Mouse (Mus musculus) right cerebral cortex, postnatal 4 days (tissue): ENCODE results near the gene Wbp1l.

Source experiments
- DNase-seq: peaks from one replicate; pipeline ENCODE4 v3.0.0-alpha.2; 2022

The Wbp1l gene

GRCm38 (mm10) chr19:46661511-46661910, 62.6 kb downstream of the Wbp1l start:
- DNase-seq: no peak

- no peak for DNase-seq
These were observed 63.3 kb downstream of the Wbp1l start for GRCm38 (mm10) chr19:46662214-46662613.

GRCm38 (mm10) chr19:46662784-46663183, 63.9 kb downstream of the Wbp1l start:
- no peak for DNase-seq

GRCm38 (mm10) chr19:46665474-46665873, 66.6 kb downstream of the Wbp1l start:
- no peak for DNase-seq

- no peak for DNase-seq
These were observed 68.4 kb downstream of the Wbp1l start for GRCm38 (mm10) chr19:46667300-46667699.

GRCm38 (mm10) chr19:46668263-46668662, 69.4 kb downstream of the Wbp1l start:
- DNase-seq: no peak

- no peak for DNase-seq
These were observed 70.9 kb downstream of the Wbp1l start for GRCm38 (mm10) chr19:46669802-46670201.

GRCm38 (mm10) chr19:46670691-46671090, 71.8 kb downstream of the Wbp1l start:
- peak; percentile 58 for DNase-seq

GRCm38 (mm10) chr19:46672766-46673418, 74.0 kb downstream of the Wbp1l start, which contains the start of gene Cyp17a1:
TSS of gene Cyp17a1 (minus strand) at chr19:46673172.
- no peak for DNase-seq

GRCm38 (mm10) chr19:46675641-46676040, 76.8 kb downstream of the Wbp1l start:
- DNase-seq: no peak

- DNase-seq: no peak
These were observed 81.0 kb downstream of the Wbp1l start for GRCm38 (mm10) chr19:46679720-46680383.

GRCm38 (mm10) chr19:46689460-46690372, 90.8 kb downstream of the Wbp1l start, which contains the start of gene Borcs7:
TSS of gene Borcs7 (plus strand) at chr19:46689906.
- DNase-seq: peak; percentile 80

GRCm38 (mm10) chr19:46690387-46690786, 91.5 kb downstream of the Wbp1l start:
- DNase-seq: no peak

- DNase-seq: no peak
These were observed 92.2 kb downstream of the Wbp1l start for GRCm38 (mm10) chr19:46691078-46691477.

- DNase-seq: no peak
These were observed 94.3 kb downstream of the Wbp1l start for GRCm38 (mm10) chr19:46693146-46693545.

GRCm38 (mm10) chr19:46696482-46696881, 97.6 kb downstream of the Wbp1l start:
- no peak for DNase-seq

GRCm38 (mm10) chr19:46696943-46697342, 98.1 kb downstream of the Wbp1l start:
- no peak for DNase-seq

- DNase-seq: no peak
These were observed 99.1 kb downstream of the Wbp1l start for GRCm38 (mm10) chr19:46697840-46698517.

- no peak for DNase-seq
These were observed 100.2 kb downstream of the Wbp1l start for GRCm38 (mm10) chr19:46699011-46699481.

- DNase-seq: no peak
These were observed 102.3 kb downstream of the Wbp1l start for GRCm38 (mm10) chr19:46701156-46701555.

GRCm38 (mm10) chr19:46705779-46706495, 107.1 kb downstream of the Wbp1l start:
- DNase-seq: no peak
